Mouse (Mus musculus) bone marrow macrophage, adult 2 months (primary cell): ENCODE measurements at regions not wholly inside any gene's neighbourhood (a gene's known extent, or its start where the extent isn't known, plus 50 kb on each side); places are given as distances from the start of the nearest gene placed in this dataset.

Experiments used
- CTCF ChIP-seq: IDR thresholded peaks from 2 replicates; pipeline ENCODE4 v1.5.1; 2012; ENCODE audit warnings: low read depth, mild to moderate bottlenecking, low read length, moderate library complexity
- POLR2A ChIP-seq: IDR thresholded peaks from 2 replicates; pipeline ENCODE4 v1.6.1; 2012; ENCODE audit warnings: mild to moderate bottlenecking, low read depth, low read length, borderline replicate concordance

- TF ChIP-seq POLR2A (no peak), CTCF (no peak)
Measured at GRCm38 (mm10) chr1:73374531-73375375, 359.0 kb upstream of the Tnp1 start.
